Mouse (Mus musculus) brown adipose tissue, adult 24 weeks (tissue): ENCODE measurements around the gene Psmc3ip. TPM values are rescaled to one million over a fixed set of nuclear protein-coding genes. Genes with fewer than 3 reads are reported as not detected.
A peak's percentile ranks its signal among the peaks of the same experiment; 100 is the strongest.
"Not testable (repeated sequence)": the region's sequence is repeated elsewhere in the genome, so short reads cannot be mapped to it uniquely, and the experiment has no call there.

Experiments used
- H3K27ac ChIP-seq: fragments of 200-500 bp; replicated peaks from 2 replicates; pipeline ENCODE4 v1.5.1; 2012; ENCODE audit warnings: low read depth, mild to moderate bottlenecking, low read length
- H3K4me1 ChIP-seq: fragments of 200-500 bp; 2 replicates; pipeline ENCODE4 v1.6.1; 2012; ENCODE audit warnings: low read length, mixed read lengths; ENCODE audit not compliant: control insufficient read depth, insufficient read depth, insufficient read length
- H3K4me3 ChIP-seq: fragments of 200-500 bp; 2 replicates; pipeline ENCODE4 v1.5.1; 2012; ENCODE audit warnings: low read depth, mild to moderate bottlenecking, low read length, moderate library complexity; ENCODE audit not compliant: insufficient read depth
- polyA plus RNA-seq: library from polyadenylated mRNA; stranded (reverse); fragments of >200 nt; gene quantifications from 2 replicates; pipeline ENCODE4 v1.2.4, GENCODE M21; 2012; ENCODE audit not compliant: missing spikeins, insufficient read depth, insufficient read length

Gene Psmc3ip
- polyA plus RNA-seq, 1 experiment: 1.7 TPM

GRCm38 (mm10) chr11:101127075-101127474 lies 31.8 kb upstream of the Psmc3ip start:
- Histone ChIP-seq H3K4me3 (no peak overlapping the region), H3K27ac (no peak overlapping the region), H3K4me1 (peaks cover 10% of the 10 kb centered on the region)

GRCm38 (mm10) chr11:101125008-101125407 lies 29.8 kb upstream of the Psmc3ip start:
- not testable (repeated sequence) for H3K27ac ChIP-seq, H3K4me3 ChIP-seq, H3K4me1 ChIP-seq

GRCm38 (mm10) chr11:101124494-101124893 lies 29.3 kb upstream of the Psmc3ip start:
- H3K4me1 ChIP-seq, H3K27ac ChIP-seq, H3K4me3 ChIP-seq: not testable (repeated sequence)

- Histone ChIP-seq H3K4me1 (peaks cover 12% of the 10 kb centered on the region), H3K4me3 (peak overlapping the region; percentile 81), H3K27ac (peak overlapping the region; percentile 40)
These were observed 25.4 kb upstream of the Psmc3ip start for GRCm38 (mm10) chr11:101120545-101121188.

GRCm38 (mm10) chr11:101119761-101120544 lies 24.7 kb upstream of the Psmc3ip start, which contains the start of the genes Retreg3 and Tubg1:
TSS of gene Retreg3 (minus strand) at chr11:101119893.
TSS of gene Tubg1 (plus strand) at chr11:101119938.
- H3K27ac ChIP-seq: peak within 1 kb of the TSS; percentile 51

GRCm38 (mm10) chr11:101119131-101119760 lies 24.0 kb upstream of the Psmc3ip start:
- Histone ChIP-seq H3K4me1 (peaks cover 12% of the 10 kb centered on the region), H3K4me3 (peak overlapping the region; percentile 88), H3K27ac (peak overlapping the region; percentile 51)

More at GRCm38 (mm10) chr11:101119761-101120544, 24.7 kb upstream of the Psmc3ip start, which contains the start of the genes Retreg3 and Tubg1:
- peak within 1 kb of the TSS; percentile 88 for H3K4me3 ChIP-seq
- peaks cover 12% of the 10 kb centered on the region for H3K4me1 ChIP-seq

- Histone ChIP-seq H3K4me1 (peaks cover 15% of the 10 kb centered on the region), H3K4me3 (peak overlapping the region; percentile 88), H3K27ac (peak overlapping the region; percentile 27; the same call in 1 of the 2 replicates)
These were observed 22.9 kb upstream of the Psmc3ip start for GRCm38 (mm10) chr11:101118105-101118504.

GRCm38 (mm10) chr11:101115564-101115963 lies 20.3 kb upstream of the Psmc3ip start:
- Histone ChIP-seq H3K4me3 (no peak overlapping the region), H3K4me1 (peaks cover 14% of the 10 kb centered on the region), H3K27ac (no peak overlapping the region)

- Histone ChIP-seq H3K4me1 (peaks cover 8% of the 10 kb centered on the region), H3K27ac (no peak overlapping the region)
These were observed 16.9 kb upstream of the Psmc3ip start for GRCm38 (mm10) chr11:101112186-101112585.

GRCm38 (mm10) chr11:101111178-101111577 lies 15.9 kb upstream of the Psmc3ip start:
- H3K4me3 ChIP-seq: no peak overlapping the region
- H3K27ac ChIP-seq: no peak overlapping the region
- H3K4me1 ChIP-seq: peaks cover 8% of the 10 kb centered on the region

More at GRCm38 (mm10) chr11:101112186-101112585, 16.9 kb upstream of the Psmc3ip start:
- no peak overlapping the region for H3K4me3 ChIP-seq

- no peak overlapping the region for H3K4me3 ChIP-seq
- peak overlapping the region; percentile 49 for H3K27ac ChIP-seq
- H3K4me1 ChIP-seq: peaks cover 8% of the 10 kb centered on the region
These were observed 15.5 kb upstream of the Psmc3ip start for GRCm38 (mm10) chr11:101110708-101111107.

GRCm38 (mm10) chr11:101109351-101109750 lies 14.1 kb upstream of the Psmc3ip start:
- H3K4me1 ChIP-seq: peaks cover 8% of the 10 kb centered on the region
- no peak overlapping the region for H3K4me3 ChIP-seq
- H3K27ac ChIP-seq: no peak overlapping the region

- H3K27ac ChIP-seq: no peak overlapping the region
- no peaks in the 10 kb centered on the region for H3K4me1 ChIP-seq
- H3K4me3 ChIP-seq: no peak overlapping the region
These were observed 7.8 kb upstream of the Psmc3ip start for GRCm38 (mm10) chr11:101103011-101103410.

- Histone ChIP-seq H3K4me1 (no peaks in the 10 kb centered on the region), H3K4me3 (no peak overlapping the region), H3K27ac (no peak overlapping the region)
These were observed 3.0 kb upstream of the Psmc3ip start for GRCm38 (mm10) chr11:101098231-101098630.

- H3K4me1 ChIP-seq: no peaks in the 10 kb centered on the region
- H3K4me3 ChIP-seq: peak overlapping the region; percentile 56
- no peak overlapping the region for H3K27ac ChIP-seq
These were observed 314 bp downstream of the Psmc3ip start for GRCm38 (mm10) chr11:101094930-101095313.
